9 mouse cellular contexts compared by ENCODE assay signal in genomic region chr5:137770709-137771108, GRCm38 (mm10). TPM values are rescaled to one million over a fixed set of nuclear protein-coding genes. Genes with fewer than 3 reads are reported as not detected.
DNase-seq lines count a peak whose midpoint lies in the region; ATAC-seq lines count a peak whose summit lies in the region.
"Had no signal": no experiment of that assay in that cellular context is flagged by ENCODE, and none has a peak within 500 bp of the region (broad histone marks: within the 10 kb centered on the region; RNA-seq: fewer than 3 reads in every experiment).

No protein-coding gene starts in this region.

- H3K4me1 ChIP-seq in kidney, embryonic 14.5 days (ENCODE audit: control insufficient read depth, insufficient read depth, low read length), result no peaks in the 10 kb centered on the region
- H3K4me1 ChIP-seq in limb, embryonic 12.5 days (replicated peaks), result no peaks in the 10 kb centered on the region
- H3K4me1 ChIP-seq: embryonic facial prominence, embryonic 12.5 days had no signal

- H3K9me3 ChIP-seq in kidney, embryonic 14.5 days (ENCODE audit: control insufficient read depth, low read length), result no peaks in the 10 kb centered on the region; the same call in 1 of the 2 replicates
- no peaks in the 10 kb centered on the region for H3K9me3 ChIP-seq in limb, embryonic 12.5 days

- no peak overlapping the region for H3K4me2 ChIP-seq in kidney, embryonic 14.5 days (replicated peaks; ENCODE audit: low read depth, low read length)
- no peak overlapping the region for H3K4me2 ChIP-seq in limb, embryonic 12.5 days
- H3K4me2 ChIP-seq: embryonic facial prominence, embryonic 12.5 days had no signal

- no peak overlapping the region for H3K4me3 ChIP-seq in kidney, embryonic 14.5 days (ENCODE audit: low read length)
- no peak overlapping the region for H3K4me3 ChIP-seq in limb, embryonic 12.5 days (replicated peaks)
- H3K4me3 ChIP-seq: embryonic facial prominence, embryonic 12.5 days had no signal

- no peak overlapping the region for H3K9ac ChIP-seq in kidney, embryonic 14.5 days (ENCODE audit: low read depth, low read length)
- no peak overlapping the region for H3K9ac ChIP-seq in limb, embryonic 12.5 days (replicated peaks)
- H3K9ac ChIP-seq: embryonic facial prominence, embryonic 12.5 days had no signal

- no peak overlapping the region for H3K27ac ChIP-seq in kidney, embryonic 14.5 days (ENCODE audit: low read depth, low read length)
- no peak overlapping the region for H3K27ac ChIP-seq in limb, embryonic 12.5 days
- H3K27ac ChIP-seq: embryonic facial prominence, embryonic 12.5 days had no signal

- no peak for ATAC-seq in kidney, embryonic 14.5 days (ENCODE audit: low FRiP score, low TSS enrichment)
- 0 out of 2 replicates have a peak, but pooled peaks have one; percentile 12 for ATAC-seq in limb, embryonic 12.5 days (ENCODE audit: insufficient number of reproducible peaks, insufficient read depth, low FRiP score, low TSS enrichment, low read depth)

- DNase-seq in kidney, adult 11 months, result peak; percentile 9
- DNase-seq in ES-CJ7 (ENCODE audit: low read depth, low spot score), result peak; percentile 83
- DNase-seq in embryo, embryonic 10.5 days (ENCODE audit: low spot score), result peak; percentile 76
- DNase-seq in retina, postnatal 1 day, result peak; percentile 82
- no peak for DNase-seq in cerebellum, adult 18-20 months
- no peak for DNase-seq in right cerebral cortex, postnatal 4 days

- WGBS in kidney, embryonic 14.5 days, result 55% methylated on average over 2 of the region's 2 CpGs
- WGBS in limb, embryonic 12.5 days, result 48% methylated on average over 2 of the region's 2 CpGs

- no peaks in the 10 kb centered on the region for H3K27me3 ChIP-seq in kidney, embryonic 14.5 days (ENCODE audit: control insufficient read depth, insufficient read depth, low read length)
- no peaks in the 10 kb centered on the region for H3K27me3 ChIP-seq in limb, embryonic 12.5 days
- H3K27me3 ChIP-seq: embryonic facial prominence, embryonic 12.5 days had no signal

- H3K36me3 ChIP-seq in kidney, embryonic 14.5 days (ENCODE audit: control insufficient read depth, insufficient read depth, low read length), result no peaks in the 10 kb centered on the region
- H3K36me3 ChIP-seq in limb, embryonic 12.5 days, result no peaks in the 10 kb centered on the region
- H3K36me3 ChIP-seq: embryonic facial prominence, embryonic 12.5 days had no signal

RNA-seq across cellular contexts. Expression of gene Ppp1r35, which starts 7.9 kb away (rescaled TPM):
- polyA plus RNA-seq in kidney, embryonic 14.5 days (2014; fragmentation: Nextera tagmentation; extraction: Ambion mirVana), result 41.6 and 54.8 TPM in 2 replicates
- polyA plus RNA-seq in limb, embryonic 12.5 days (2016; fragmentation: Nextera tagmentation; extraction: Ambion mirVana), result 47.6 and 52.1 TPM in 2 replicates

RNA-seq across cellular contexts. Expression of gene Mepce, which starts 16.7 kb away (rescaled TPM):
- 11.8 and 16.4 TPM in 2 replicates for polyA plus RNA-seq in kidney, embryonic 14.5 days (2014; fragmentation: Nextera tagmentation; extraction: Ambion mirVana)
- polyA plus RNA-seq in limb, embryonic 12.5 days (2016; fragmentation: Nextera tagmentation; extraction: Ambion mirVana), result 12.5 and 14.2 TPM in 2 replicates

RNA-seq across cellular contexts. Expression of gene Zcwpw1, which starts 16.9 kb away (rescaled TPM):
- polyA plus RNA-seq in kidney, embryonic 14.5 days (2014; fragmentation: Nextera tagmentation; extraction: Ambion mirVana), result 21.8 and 27.4 TPM in 2 replicates
- 28.9 and 29.9 TPM in 2 replicates for polyA plus RNA-seq in limb, embryonic 12.5 days (2016; fragmentation: Nextera tagmentation; extraction: Ambion mirVana)

RNA-seq across cellular contexts. Expression of gene Tsc22d4, which starts 25.2 kb away (rescaled TPM):
- polyA plus RNA-seq in kidney, embryonic 14.5 days (2014; fragmentation: Nextera tagmentation; extraction: Ambion mirVana), result 104 and 121 TPM in 2 replicates
- 127 and 128 TPM in 2 replicates for polyA plus RNA-seq in limb, embryonic 12.5 days (2016; fragmentation: Nextera tagmentation; extraction: Ambion mirVana)

RNA-seq across cellular contexts. Expression of gene Nyap1, which starts 29.3 kb away (rescaled TPM):
- polyA plus RNA-seq in kidney, embryonic 14.5 days (2014; fragmentation: Nextera tagmentation; extraction: Ambion mirVana), result 0.56 and 1.1 TPM in 2 replicates
- polyA plus RNA-seq in limb, embryonic 12.5 days (2016; fragmentation: Nextera tagmentation; extraction: Ambion mirVana), result 3.8 and 4.5 TPM in 2 replicates

Comparison
In these comparisons a context has a peak if more than half of its experiments do, and no peak if none do; other contexts are left out.
1. DNase-seq: peak in kidney, adult 11 months (single experiment), ES-CJ7 (single experiment), embryo, embryonic 10.5 days (single experiment) and retina, postnatal 1 day (single experiment); none in cerebellum, adult 18-20 months (0 of 2) and right cerebral cortex, postnatal 4 days (single experiment).